Mouse (Mus musculus): ENCODE data around the gene Tnrc6a.

GRCm38 (mm10) chr7:123082236-123082635, 41.4 kb upstream of the Tnrc6a start:
- TF ChIP-seq POLR2A (IDR thresholded peaks at IDR 0.05; ENCODE audit: low read depth, low read length) (no peak), MXI1 (IDR thresholded peaks at IDR 0.05; ENCODE audit: low read depth, low read length) (no peak), CTCF (conservative IDR thresholded peaks at IDR 0.05 in 1 of 2, IDR thresholded peaks at IDR 0.05 in 1 of 2; ENCODE audit: low read depth in 2 of 2, low read length in 2 of 2) (no peak)
